Mouse (Mus musculus): ENCODE results near the gene Acy3. TPM values are rescaled to one million over a fixed set of nuclear protein-coding genes. Genes with fewer than 3 reads are reported as not detected.

The Acy3 gene
- total and polyA plus RNA-seq, 2 experiments from 2014 or later = 2.5 to 2.6 TPM

DNA sequence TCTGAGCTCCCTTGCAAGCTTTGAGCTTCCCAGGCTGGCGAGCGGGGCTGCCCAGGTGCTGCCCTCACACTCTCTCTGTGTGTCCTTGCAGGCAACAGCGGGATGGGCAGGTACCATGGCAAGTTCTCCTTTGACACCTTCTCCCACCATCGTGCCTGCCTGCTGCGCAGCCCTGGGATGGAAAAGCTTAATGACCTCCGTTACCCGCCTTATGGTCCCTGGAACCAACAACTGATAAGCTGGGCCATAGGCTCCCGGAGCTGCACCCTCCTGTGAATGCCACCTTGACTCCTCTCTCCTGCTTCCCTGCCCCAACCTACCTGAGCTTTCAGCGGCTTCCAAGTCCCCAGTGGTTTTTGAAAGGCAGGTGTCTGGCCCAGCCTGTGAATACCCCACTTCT is 5.5 kb upstream of the Acy3 start:
- H3K4me1 ChIP-seq (ENCODE audit: insufficient read depth, low read length) = no peaks in the 10 kb centered on the region
- WGBS = 81% methylated on average over 9 of the region's 9 CpGs
- TF ChIP-seq CTCF (IDR thresholded peaks at IDR 0.05) = no peak
- no peak overlapping the region for H3K27ac ChIP-seq (ENCODE audit: low read depth, low read length)
- H3K9me3 ChIP-seq (ENCODE audit: low read length) = no peaks in the 10 kb centered on the region
- H3K4me3 ChIP-seq (ENCODE audit: low read depth, low read length) = no peak overlapping the region
- DNase-seq (ENCODE audit: low spot score) (no peak), ATAC-seq (ENCODE audit: low FRiP score) (no peak)
- H3K4me2 ChIP-seq (ENCODE audit: low read depth, low read length, poor library complexity, severe bottlenecking) = no peak overlapping the region
- no peak overlapping the region for H3K9ac ChIP-seq (replicated peaks; ENCODE audit: low read length, poor library complexity, severe bottlenecking)
- no peaks in the 10 kb centered on the region for H3K36me3 ChIP-seq (ENCODE audit: insufficient read depth, low read length)
- no peaks in the 10 kb centered on the region for H3K27me3 ChIP-seq (ENCODE audit: insufficient read depth, low read length)

DNA sequence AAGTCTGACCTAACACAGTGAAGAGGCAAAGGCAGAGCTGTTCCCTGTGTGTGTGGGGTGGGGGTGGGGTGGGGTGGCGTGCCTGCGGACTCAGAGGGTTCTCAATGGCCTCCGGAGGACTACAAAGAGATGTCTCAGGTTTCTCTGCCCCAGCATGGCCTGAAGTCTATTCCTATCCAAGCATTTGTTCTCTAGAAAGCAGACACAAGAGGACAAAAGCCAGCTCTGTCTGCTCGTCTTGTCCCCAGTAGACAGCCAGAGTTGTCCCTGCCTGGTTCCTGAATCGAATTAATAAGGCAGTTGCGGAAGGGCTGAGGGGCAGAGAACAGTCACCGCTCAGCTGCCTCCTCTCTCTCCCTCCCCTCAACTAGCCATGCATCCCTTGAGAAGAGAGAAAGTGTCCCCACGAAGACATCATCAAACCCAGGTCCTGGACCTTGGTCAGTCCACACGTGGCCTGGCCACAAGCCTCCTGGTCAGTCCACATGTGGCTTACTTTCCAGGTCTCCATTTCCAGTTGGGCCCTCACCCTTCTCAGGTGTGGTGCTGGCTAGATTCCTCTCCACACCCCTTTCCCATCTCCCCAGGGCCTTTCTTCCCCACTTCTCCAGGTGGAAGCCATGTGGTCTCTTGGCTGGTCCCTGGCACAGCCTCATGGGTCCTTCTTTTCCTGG is 2.7 kb upstream of the Acy3 start:
- Histone ChIP-seq H3K9ac (replicated peaks; ENCODE audit: low read length, poor library complexity, severe bottlenecking) (no peak overlapping the region), H3K27me3 (ENCODE audit: insufficient read depth, low read length) (no peaks in the 10 kb centered on the region), H3K4me1 (ENCODE audit: insufficient read depth, low read length) (no peaks in the 10 kb centered on the region), H3K27ac (ENCODE audit: low read depth, low read length) (no peak overlapping the region), H3K36me3 (ENCODE audit: insufficient read depth, low read length) (no peaks in the 10 kb centered on the region), H3K4me3 (ENCODE audit: low read depth, low read length) (no peak overlapping the region), H3K4me2 (ENCODE audit: low read depth, low read length, poor library complexity, severe bottlenecking) (no peak overlapping the region), H3K9me3 (ENCODE audit: low read length) (no peaks in the 10 kb centered on the region)
- 28% methylated on average over 9 of the region's 9 CpGs for WGBS
- TF ChIP-seq CTCF (IDR thresholded peaks at IDR 0.05) = no peak
- ATAC-seq (ENCODE audit: low FRiP score) = no peak
- DNase-seq (ENCODE audit: low spot score) = no peak

DNA sequence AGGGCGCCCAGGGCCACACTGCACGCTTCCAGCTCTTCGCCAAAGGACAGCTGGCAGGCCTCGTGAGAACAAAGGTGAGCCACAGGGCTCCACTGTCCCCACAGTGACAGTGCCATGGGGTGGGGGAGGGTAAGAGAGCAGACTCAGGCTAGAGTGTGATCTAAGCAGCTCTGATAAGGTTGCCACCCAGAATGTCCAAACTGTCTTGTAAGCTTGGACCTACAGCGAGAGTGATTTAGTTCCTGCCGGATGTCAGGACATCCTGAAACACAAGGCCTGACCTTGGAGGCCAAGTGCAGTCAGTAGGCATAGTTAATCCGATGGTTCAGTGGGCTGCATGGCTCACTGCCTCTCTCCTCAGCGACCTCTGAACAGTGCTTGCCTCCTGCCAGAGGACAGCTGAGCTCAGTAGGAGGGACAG is 1.1 kb upstream of the Acy3 start:
- Histone ChIP-seq H3K4me2 (ENCODE audit: low read depth, low read length, poor library complexity, severe bottlenecking) (no peak overlapping the region), H3K4me1 (ENCODE audit: insufficient read depth, low read length) (no peaks in the 10 kb centered on the region), H3K27ac (ENCODE audit: low read depth, low read length) (no peak overlapping the region), H3K9me3 (ENCODE audit: low read length) (no peaks in the 10 kb centered on the region), H3K27me3 (ENCODE audit: insufficient read depth, low read length) (no peaks in the 10 kb centered on the region), H3K9ac (replicated peaks; ENCODE audit: low read length, poor library complexity, severe bottlenecking) (no peak overlapping the region), H3K36me3 (ENCODE audit: insufficient read depth, low read length) (no peaks in the 10 kb centered on the region), H3K4me3 (ENCODE audit: low read depth, low read length) (no peak overlapping the region)
- ATAC-seq (ENCODE audit: low FRiP score) (no peak), DNase-seq (ENCODE audit: low spot score) (no peak)
- TF ChIP-seq CTCF (IDR thresholded peaks at IDR 0.05) = no peak
- WGBS = 23% methylated on average over 8 of the region's 8 CpGs

DNA sequence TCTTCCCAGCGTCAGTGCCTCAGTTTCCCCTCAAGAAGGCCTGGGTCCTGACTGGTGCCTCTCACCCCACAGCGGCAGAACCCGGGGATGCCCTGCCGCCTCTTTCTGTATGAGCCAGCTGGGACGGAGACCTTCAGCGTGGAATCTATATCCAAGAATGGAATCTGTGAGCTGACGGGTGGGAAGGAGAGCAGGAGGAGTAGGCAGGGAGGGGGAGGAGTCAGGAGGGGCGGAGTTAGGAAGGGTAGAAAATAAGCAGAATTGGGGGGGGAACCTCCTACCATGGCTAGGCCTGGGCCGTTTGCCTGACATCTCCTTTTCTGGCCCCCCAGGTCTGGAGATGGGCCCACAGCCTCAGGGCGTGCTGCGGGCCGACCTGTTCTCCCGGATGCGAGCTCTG is 1.7 kb downstream of the Acy3 start:
- Histone ChIP-seq H3K4me2 (ENCODE audit: low read depth, low read length, poor library complexity, severe bottlenecking) (no peak overlapping the region), H3K27me3 (ENCODE audit: insufficient read depth, low read length) (no peaks in the 10 kb centered on the region)
- WGBS = 93% methylated on average over 14 of the region's 14 CpGs

DNA sequence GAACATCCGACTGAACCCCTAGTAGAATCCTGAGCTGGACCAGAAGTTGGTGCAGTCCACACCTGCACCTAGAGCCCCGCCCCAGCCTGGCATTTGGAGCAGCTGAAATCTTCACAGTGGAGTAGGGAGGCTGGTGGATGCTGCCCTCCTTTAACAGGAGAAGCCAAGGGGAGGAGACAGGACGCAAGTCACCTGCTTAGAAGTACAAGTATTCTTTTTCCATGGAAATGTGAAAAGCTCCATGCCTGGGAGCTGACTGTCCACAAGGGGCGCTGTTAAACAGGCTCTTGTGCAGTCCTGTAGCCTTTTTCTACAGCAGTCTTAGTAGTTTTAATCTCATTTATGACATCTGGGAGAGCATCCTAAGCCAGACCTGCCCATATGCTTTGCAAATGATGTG is 2.4 kb downstream of the Acy3 start:
- no peaks in the 10 kb centered on the region for H3K9me3 ChIP-seq (ENCODE audit: low read length)
- no peak overlapping the region for H3K4me3 ChIP-seq (ENCODE audit: low read depth, low read length)
- WGBS = 84% methylated on average over 4 of the region's 4 CpGs
- peak; percentile 44 for TF ChIP-seq CTCF (IDR thresholded peaks at IDR 0.05)
- H3K9ac ChIP-seq (replicated peaks; ENCODE audit: low read length, poor library complexity, severe bottlenecking) = no peak overlapping the region
- H3K4me2 ChIP-seq (ENCODE audit: low read depth, low read length, poor library complexity, severe bottlenecking) = no peak overlapping the region
- no peak overlapping the region for H3K27ac ChIP-seq (ENCODE audit: low read depth, low read length)
- H3K27me3 ChIP-seq (ENCODE audit: insufficient read depth, low read length) = no peaks in the 10 kb centered on the region
- ATAC-seq (ENCODE audit: low FRiP score) = no peak
- no peaks in the 10 kb centered on the region for H3K36me3 ChIP-seq (ENCODE audit: insufficient read depth, low read length)
- no peak for DNase-seq (ENCODE audit: low spot score)
- no peaks in the 10 kb centered on the region for H3K4me1 ChIP-seq (ENCODE audit: insufficient read depth, low read length)

More for the DNA sequence above, 1.7 kb downstream of the Acy3 start:
- DNase-seq (ENCODE audit: low spot score) = no peak
- Histone ChIP-seq H3K9ac (replicated peaks; ENCODE audit: low read length, poor library complexity, severe bottlenecking) (no peak overlapping the region), H3K9me3 (ENCODE audit: low read length) (no peaks in the 10 kb centered on the region), H3K36me3 (ENCODE audit: insufficient read depth, low read length) (no peaks in the 10 kb centered on the region), H3K4me1 (ENCODE audit: insufficient read depth, low read length) (no peaks in the 10 kb centered on the region), H3K27ac (ENCODE audit: low read depth, low read length) (no peak overlapping the region), H3K4me3 (ENCODE audit: low read depth, low read length) (no peak overlapping the region)
- ATAC-seq (ENCODE audit: low FRiP score) = no peak
- no peak for TF ChIP-seq CTCF (IDR thresholded peaks at IDR 0.05)

DNA sequence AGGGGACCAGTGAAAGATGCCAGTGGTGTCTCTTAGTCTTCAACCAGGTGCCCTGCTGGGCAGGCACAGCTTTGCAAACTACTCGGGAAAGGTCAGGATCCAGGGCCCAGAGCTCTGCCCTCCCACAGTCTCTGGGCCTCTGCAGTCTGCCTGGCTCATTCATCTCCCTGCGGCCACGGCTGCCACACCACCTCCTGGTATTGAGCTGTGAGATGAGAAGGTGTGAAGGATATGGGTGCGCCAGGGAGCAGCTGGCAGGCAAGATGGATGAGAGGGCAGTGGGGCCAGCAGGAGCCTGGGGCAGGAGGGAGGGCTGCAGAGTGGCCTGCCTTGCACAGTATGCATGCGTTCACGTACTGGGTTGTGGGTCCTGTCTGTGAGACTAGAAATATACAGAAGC is 4.4 kb downstream of the Acy3 start:
- TF ChIP-seq CTCF (IDR thresholded peaks at IDR 0.05) = no peak
- no peak overlapping the region for H3K9ac ChIP-seq (replicated peaks; ENCODE audit: low read length, poor library complexity, severe bottlenecking)
- DNase-seq (ENCODE audit: low spot score) (no peak), ATAC-seq (ENCODE audit: low FRiP score) (no peak)
- no peaks in the 10 kb centered on the region for H3K36me3 ChIP-seq (ENCODE audit: insufficient read depth, low read length)
- H3K9me3 ChIP-seq (ENCODE audit: low read length) = no peaks in the 10 kb centered on the region
- no peak overlapping the region for H3K4me2 ChIP-seq (ENCODE audit: low read depth, low read length, poor library complexity, severe bottlenecking)
- no peak overlapping the region for H3K27ac ChIP-seq (ENCODE audit: low read depth, low read length)
- H3K4me3 ChIP-seq (ENCODE audit: low read depth, low read length) = no peak overlapping the region
- WGBS = 56% methylated on average over 6 of the region's 6 CpGs
- no peaks in the 10 kb centered on the region for H3K4me1 ChIP-seq (ENCODE audit: insufficient read depth, low read length)
- no peaks in the 10 kb centered on the region for H3K27me3 ChIP-seq (ENCODE audit: insufficient read depth, low read length)

Measured in midbrain, postnatal 0 days (tissue).